Mouse (Mus musculus) intestine, embryonic 15.5 days (tissue): Measurements from ENCODE around the gene Myo7a. TPM values are rescaled to one million over a fixed set of nuclear protein-coding genes. Genes with fewer than 3 reads are reported as not detected.

Source experiments
- ATAC-seq: fragments of 200-750 bp; cut with Nextera tagmentation; 2 replicates; pipeline ENCODE4 v1.8.0; 2017; ENCODE audit warnings: moderate TSS enrichment, moderate library complexity
- H3K27ac ChIP-seq: fragments of 300-500 bp; sonication (generic); 2 replicates; pipeline ENCODE4 v1.5.1; 2015; ENCODE audit warnings: mild to moderate bottlenecking, inconsistent platforms
- H3K27me3 ChIP-seq: fragments of 300-500 bp; sonication (generic); replicated peaks from 2 replicates; pipeline ENCODE4 v1.6.1; 2015; ENCODE audit warnings: inconsistent platforms
- H3K36me3 ChIP-seq: fragments of 300-500 bp; sonication (generic); 2 replicates; pipeline ENCODE4 v1.6.1; 2015; ENCODE audit warnings: inconsistent platforms
- H3K4me1 ChIP-seq: fragments of 300-500 bp; sonication (generic); replicated peaks from 2 replicates; pipeline ENCODE4 v1.6.1; 2015; ENCODE audit warnings: inconsistent platforms
- H3K4me2 ChIP-seq: fragments of 300-500 bp; sonication (generic); replicated peaks from 2 replicates; pipeline ENCODE4 v1.6.1; 2015; ENCODE audit warnings: mild to moderate bottlenecking, inconsistent platforms
- H3K4me3 ChIP-seq: fragments of 300-500 bp; sonication (generic); replicated peaks from 2 replicates; pipeline ENCODE4 v1.5.1; 2015; ENCODE audit warnings: inconsistent platforms
- H3K9ac ChIP-seq: fragments of 300-500 bp; sonication (generic); 2 replicates; pipeline ENCODE4 v1.6.1; 2015; ENCODE audit warnings: inconsistent platforms
- H3K9me3 ChIP-seq: fragments of 300-500 bp; sonication (generic); 2 replicates; pipeline ENCODE4 v1.6.1; 2016; ENCODE audit warnings: inconsistent platforms
- WGBS: fragments of 180-500 bp; shearing (Covaris S2); methylation state at CpG from one replicate; pipeline ENCODE4 v1.1.7; 2015; 5-methylcytosine and 5-hydroxymethylcytosine counted together
- polyA plus RNA-seq: library from polyadenylated mRNA; unstranded; fragments of >200 nt; fragmentation: Nextera tagmentation; extraction: Ambion mirVana; gene quantifications from 2 replicates; pipeline ENCODE4 v1.2.1, GENCODE M21; 2015

Gene Myo7a
- 21.5 and 25.7 TPM in 2 replicates for polyA plus RNA-seq

DNA sequence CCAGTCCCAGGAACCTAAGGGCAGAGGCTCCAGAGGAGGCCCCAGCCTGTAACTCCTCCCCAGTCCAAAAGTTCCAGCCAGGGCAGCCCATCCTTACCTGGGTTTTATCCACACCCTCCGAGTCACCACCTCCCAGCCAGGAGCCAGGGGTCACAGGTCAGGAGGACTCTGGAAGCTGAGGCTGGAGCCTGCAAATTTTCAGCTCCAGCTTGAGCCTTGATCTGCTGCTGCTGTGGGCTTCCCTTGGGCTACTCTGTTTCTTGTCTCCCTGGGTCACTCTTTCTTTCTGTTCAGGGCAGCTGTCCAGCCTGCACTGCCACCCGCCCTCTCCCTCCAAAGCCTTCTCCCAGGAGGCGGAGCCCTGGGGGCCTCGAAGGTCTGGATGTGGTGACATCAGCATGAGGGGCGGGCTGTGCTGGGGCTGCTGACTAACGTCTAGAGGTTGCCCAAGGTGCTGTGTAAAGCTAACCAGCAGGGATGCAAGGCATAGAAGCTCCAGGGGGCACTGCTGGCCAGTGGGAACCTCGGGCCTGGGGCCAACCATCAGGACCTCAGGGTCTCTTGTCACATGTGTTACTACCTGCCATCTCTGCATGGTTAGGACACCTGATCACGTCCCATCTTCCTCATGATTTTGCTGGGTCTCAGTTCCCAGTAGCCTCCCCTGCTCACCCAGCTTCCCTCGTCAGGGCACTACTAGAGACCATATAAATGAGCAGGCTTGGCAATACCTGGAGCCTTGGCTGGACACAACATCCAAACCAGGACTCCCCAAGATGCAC lies at the start of gene Myo7a:
Gene Myo7a, minus strand, starts transcription at position 346 of the 782 bp plus-strand sequence.
- H3K27me3 ChIP-seq = no peaks in the 10 kb centered on the region
- H3K9ac ChIP-seq = 0 out of 2 replicates have a peak within 1 kb of the TSS, but pooled peaks have one; percentile 6

DNA sequence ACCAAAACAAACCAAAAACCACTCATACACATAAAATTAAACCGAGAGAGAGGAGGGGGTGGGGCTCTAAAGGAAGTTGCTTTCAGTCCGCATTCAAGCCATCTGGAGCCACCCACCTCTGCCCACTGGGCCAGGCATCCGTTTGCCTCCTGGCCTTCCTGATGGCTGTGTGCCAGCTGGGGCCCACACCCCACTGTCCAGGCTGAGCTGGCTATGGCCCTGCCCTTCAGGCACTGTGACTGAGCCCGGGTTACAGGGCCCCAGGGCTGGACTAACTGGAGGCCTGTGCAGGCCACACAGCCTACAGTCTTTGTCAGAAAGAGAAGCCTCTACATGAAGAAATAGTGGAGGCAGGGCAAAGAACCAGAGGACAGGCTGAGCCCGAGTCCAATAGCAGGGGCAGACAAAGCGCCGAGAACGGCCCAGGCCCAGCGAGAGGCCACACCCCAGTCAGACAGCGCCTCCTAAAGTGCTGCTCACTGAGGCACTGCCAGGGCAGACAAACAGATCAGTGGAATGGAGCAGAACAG lies 45.7 kb upstream of the Myo7a start:
- WGBS = 51% methylated on average over 10 of the region's 10 CpGs
- Histone ChIP-seq H3K4me1 (peaks cover 37% of the 10 kb centered on the region), H3K36me3 (no peaks in the 10 kb centered on the region), H3K9me3 (no peaks in the 10 kb centered on the region), H3K9ac (0 out of 2 replicates have a peak overlapping the region, but pooled peaks have one; percentile 6), H3K4me3 (no peak overlapping the region), H3K27me3 (no peaks in the 10 kb centered on the region), H3K4me2 (peak overlapping the region; percentile 38), H3K27ac (peak overlapping the region; percentile 79)
- peak; percentile 66 for ATAC-seq

More for the DNA sequence above, at the start of gene Myo7a:
- Histone ChIP-seq H3K4me1 (peaks cover 15% of the 10 kb centered on the region), H3K36me3 (no peaks in the 10 kb centered on the region), H3K27ac (peak within 1 kb of the TSS; percentile 33), H3K4me3 (peak within 1 kb of the TSS; percentile 16), H3K9me3 (no peaks in the 10 kb centered on the region), H3K4me2 (peak within 1 kb of the TSS; percentile 50)
- ATAC-seq = peak; percentile 85
- WGBS = 34% methylated on average over 9 of the region's 9 CpGs

DNA sequence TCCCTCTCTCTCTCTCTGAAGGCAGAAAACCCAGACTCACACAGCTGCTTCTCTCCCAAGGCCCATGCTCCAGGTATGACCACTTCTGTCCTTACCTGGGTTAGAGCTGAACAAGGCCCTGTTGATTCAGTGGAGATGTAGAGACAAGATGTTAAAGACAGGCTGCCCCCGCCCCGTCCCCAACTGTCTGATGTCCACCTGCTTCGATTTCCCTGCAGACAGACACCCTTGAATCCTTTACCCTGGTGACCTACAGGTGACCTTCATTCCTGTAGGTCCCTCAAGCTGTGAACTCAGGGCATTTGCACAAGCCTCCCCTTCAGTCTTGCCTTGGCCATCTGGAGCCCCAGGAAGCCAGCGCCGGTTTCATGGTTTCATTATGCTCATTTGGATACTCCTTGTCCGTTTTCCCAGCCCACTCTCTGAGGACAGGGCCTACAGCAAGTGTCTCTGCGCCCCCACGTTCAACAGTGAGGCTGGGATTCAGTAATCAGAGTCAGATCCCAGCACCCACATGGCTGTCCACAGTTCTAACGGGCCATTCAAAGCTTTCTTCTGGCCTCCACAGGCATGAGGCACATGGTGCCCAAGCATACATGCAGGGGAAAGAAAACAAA lies 45.2 kb upstream of the Myo7a start:
- Histone ChIP-seq H3K36me3 (no peaks in the 10 kb centered on the region), H3K27me3 (no peaks in the 10 kb centered on the region), H3K4me2 (peak overlapping the region; percentile 38), H3K9me3 (no peaks in the 10 kb centered on the region), H3K4me1 (peaks cover 42% of the 10 kb centered on the region), H3K27ac (peak overlapping the region; percentile 79), H3K4me3 (no peak overlapping the region), H3K9ac (no peak overlapping the region)
- WGBS = 77% methylated on average over 9 of the region's 9 CpGs
- no peak for ATAC-seq

DNA sequence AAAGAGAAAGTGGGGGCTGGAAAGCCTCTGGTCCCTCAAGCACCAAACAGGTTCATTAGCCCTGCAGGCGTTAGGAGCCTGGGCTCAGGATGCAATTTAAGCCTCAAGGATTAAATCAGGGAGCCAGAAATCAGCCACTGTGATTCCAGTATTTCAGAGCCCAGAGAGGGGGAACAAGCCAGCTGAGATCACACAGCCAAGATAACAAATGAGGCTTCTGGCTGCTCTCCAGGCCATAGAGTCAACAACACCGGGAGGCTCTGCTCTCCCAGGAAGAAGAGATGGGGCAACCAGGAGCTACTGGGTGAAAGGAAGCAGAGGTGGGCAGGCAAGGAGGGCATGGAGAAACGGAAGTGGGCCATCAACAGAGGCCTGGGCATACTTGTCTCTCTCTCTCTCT lies 44.4 kb upstream of the Myo7a start:
- ATAC-seq = no peak
- H3K4me1 ChIP-seq = peaks cover 50% of the 10 kb centered on the region
- no peak overlapping the region for H3K27ac ChIP-seq
- WGBS = 41% methylated on average over 3 of the region's 3 CpGs
- no peak overlapping the region for H3K4me3 ChIP-seq
- H3K36me3 ChIP-seq = no peaks in the 10 kb centered on the region
- no peak overlapping the region for H3K4me2 ChIP-seq
- H3K9ac ChIP-seq = no peak overlapping the region
- no peaks in the 10 kb centered on the region for H3K9me3 ChIP-seq
- no peaks in the 10 kb centered on the region for H3K27me3 ChIP-seq

DNA sequence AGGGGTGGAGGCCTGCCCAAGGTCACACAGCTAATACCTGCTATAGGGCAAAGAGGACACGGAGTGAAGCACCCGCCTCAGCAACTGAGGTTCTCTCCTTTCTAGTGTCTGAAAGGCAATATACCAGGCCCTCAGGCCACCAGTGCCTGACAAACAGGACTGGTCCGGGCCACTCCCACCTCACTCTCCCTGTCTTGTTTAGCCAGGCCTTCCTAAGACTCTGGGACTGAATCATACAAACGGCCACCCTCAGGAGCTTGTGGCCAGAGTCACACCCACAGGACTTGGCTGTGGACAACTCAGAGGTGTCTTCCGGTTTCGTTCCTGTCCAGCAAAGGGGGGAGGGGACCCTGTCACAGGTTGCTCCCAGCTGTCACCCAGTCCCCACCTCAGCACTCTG lies 42.9 kb upstream of the Myo7a start:
- H3K27ac ChIP-seq = no peak overlapping the region
- no peak overlapping the region for H3K9ac ChIP-seq

DNA sequence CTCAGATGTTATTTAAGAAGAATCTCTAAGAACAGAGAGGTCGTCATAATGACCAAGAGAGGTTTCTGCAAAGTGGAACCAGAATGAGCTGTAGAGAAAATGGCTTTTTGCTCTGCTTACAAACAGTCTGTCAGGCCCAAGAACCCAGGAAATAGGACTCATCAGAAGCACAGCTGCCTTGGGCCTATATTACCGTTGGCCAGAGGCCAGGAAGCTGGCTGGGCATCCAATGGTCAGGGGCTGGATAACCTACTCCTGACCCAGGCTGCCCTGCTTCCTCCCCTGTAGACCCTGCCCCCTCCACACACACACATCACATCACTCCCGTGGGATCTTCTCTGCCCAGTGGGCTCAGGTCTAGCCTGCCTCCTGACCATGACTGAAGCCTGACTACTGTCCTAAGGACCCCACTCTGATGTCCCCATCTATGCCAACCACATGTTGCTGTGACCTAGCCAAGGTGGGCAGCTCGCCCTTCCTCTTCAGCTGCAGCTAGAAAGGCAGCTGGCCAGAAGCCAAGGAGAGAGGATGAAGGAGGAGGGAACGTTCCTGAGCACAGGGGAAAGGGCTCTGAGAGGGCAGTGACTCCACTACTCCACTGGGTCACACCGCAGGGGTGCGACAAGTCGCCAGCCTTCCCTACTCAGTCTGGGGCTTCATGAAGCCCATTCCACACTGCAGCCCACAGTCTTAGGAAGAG lies 40.9 kb upstream of the Myo7a start:
- no peak for ATAC-seq
- H3K36me3 ChIP-seq = no peaks in the 10 kb centered on the region
- no peak overlapping the region for H3K4me3 ChIP-seq
- no peaks in the 10 kb centered on the region for H3K27me3 ChIP-seq
- H3K4me2 ChIP-seq = no peak overlapping the region
- H3K27ac ChIP-seq = peak overlapping the region; percentile 59; the same call in 1 of the 2 replicates
- H3K4me1 ChIP-seq = peaks cover 63% of the 10 kb centered on the region
- H3K9ac ChIP-seq = no peak overlapping the region
- WGBS = 41% methylated on average over 8 of the region's 8 CpGs
- no peaks in the 10 kb centered on the region for H3K9me3 ChIP-seq

More for the DNA sequence above, 42.9 kb upstream of the Myo7a start:
- Histone ChIP-seq H3K4me1 (peaks cover 58% of the 10 kb centered on the region), H3K4me2 (no peak overlapping the region), H3K4me3 (no peak overlapping the region), H3K9me3 (no peaks in the 10 kb centered on the region), H3K36me3 (no peaks in the 10 kb centered on the region), H3K27me3 (no peaks in the 10 kb centered on the region)
- peak; percentile 9; the same call in 1 of the 2 replicates for ATAC-seq
- WGBS = 51% methylated on average over 6 of the region's 6 CpGs

DNA sequence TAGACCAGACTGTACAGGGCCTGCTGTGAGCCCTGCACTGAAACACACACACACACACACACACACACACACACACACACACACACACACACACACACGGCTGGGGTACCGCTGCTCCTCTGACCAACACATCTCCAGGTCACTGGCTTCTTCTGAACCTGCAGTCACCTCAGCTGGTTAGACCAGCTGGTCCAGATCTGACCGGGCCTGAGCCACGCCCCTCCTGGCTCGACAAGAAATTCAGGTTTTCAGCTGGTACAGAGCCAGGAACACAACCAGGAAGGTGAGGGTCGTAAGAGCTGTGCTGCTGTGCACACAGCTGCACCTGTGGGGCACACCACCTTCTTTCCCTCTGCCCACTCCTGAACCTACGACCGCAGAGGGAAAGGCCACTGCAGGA lies 39.2 kb upstream of the Myo7a start:
- H3K9me3 ChIP-seq = no peaks in the 10 kb centered on the region
- H3K27ac ChIP-seq = 0 out of 2 replicates have a peak overlapping the region, but pooled peaks have one; percentile 10
- ATAC-seq = peak; percentile 74
- 22% methylated on average over 8 of the region's 8 CpGs for WGBS
- no peaks in the 10 kb centered on the region for H3K36me3 ChIP-seq
- H3K4me2 ChIP-seq = 0 out of 2 replicates have a peak overlapping the region, but pooled peaks have one; percentile 28
- no peak overlapping the region for H3K4me3 ChIP-seq
- H3K4me1 ChIP-seq = peaks cover 52% of the 10 kb centered on the region
- 0 out of 2 replicates have a peak overlapping the region, but pooled peaks have one; percentile 3 for H3K9ac ChIP-seq
- no peaks in the 10 kb centered on the region for H3K27me3 ChIP-seq

DNA sequence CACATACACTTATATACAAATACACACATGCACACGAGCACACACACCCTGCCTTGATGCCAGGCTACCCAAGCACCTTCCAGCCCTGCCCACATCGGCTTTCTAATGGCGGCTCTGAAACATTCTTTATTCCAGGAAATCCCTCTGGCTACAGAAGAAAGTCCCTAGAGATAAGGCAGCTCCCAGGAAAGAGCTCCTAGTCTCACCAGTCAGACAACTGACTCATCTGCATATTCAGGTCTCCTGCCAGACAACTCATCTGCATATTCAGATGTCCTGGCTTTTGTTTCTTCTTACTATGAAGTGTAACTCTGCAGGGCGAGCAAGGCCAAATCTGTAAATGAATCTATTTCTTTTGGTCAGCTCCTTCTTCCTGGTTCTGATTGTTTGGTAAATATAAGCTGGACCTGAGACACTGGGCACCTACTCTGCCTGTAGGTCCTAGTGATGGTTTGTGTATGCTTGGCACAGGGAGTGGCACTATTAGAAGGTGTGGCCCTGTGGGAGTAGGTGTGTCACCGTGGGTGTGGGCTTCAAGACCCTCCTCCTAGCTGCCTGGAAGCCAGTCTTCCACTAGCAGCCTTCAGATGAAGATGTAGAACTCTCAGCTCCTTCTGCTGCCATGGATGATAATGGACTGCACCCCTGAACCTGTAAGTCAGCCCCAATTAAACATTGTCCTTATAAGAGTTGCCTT lies 38.5 kb upstream of the Myo7a start:
- Histone ChIP-seq H3K9ac (no peak overlapping the region), H3K27me3 (no peaks in the 10 kb centered on the region), H3K4me3 (no peak overlapping the region), H3K9me3 (no peaks in the 10 kb centered on the region), H3K4me1 (peaks cover 47% of the 10 kb centered on the region), H3K4me2 (no peak overlapping the region; the same call in 1 of the 2 replicates), H3K27ac (0 out of 2 replicates have a peak overlapping the region, but pooled peaks have one; percentile 22), H3K36me3 (no peaks in the 10 kb centered on the region)
- no peak for ATAC-seq
- 47% methylated on average over 5 of the region's 5 CpGs for WGBS

DNA sequence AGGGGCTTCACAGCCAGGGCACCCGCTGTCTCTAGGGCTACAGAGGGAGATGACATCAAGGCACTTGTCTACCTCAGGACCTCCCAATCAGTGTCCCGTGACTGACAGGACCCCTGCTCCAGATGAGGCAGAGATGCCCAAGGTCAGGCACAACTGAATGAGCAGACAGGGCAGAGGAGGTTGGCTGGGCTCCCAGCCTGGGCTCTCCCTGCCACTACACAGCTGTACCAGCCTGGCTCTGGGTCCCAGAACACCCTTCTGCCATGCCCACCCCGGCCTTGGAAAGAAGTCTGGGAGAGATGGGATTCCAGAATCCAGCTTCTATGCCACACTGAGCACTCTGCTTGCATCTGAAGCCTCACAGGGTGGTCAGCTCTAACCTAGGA lies 36.9 kb upstream of the Myo7a start:
- H3K4me2 ChIP-seq = no peak overlapping the region
- peaks cover 38% of the 10 kb centered on the region for H3K4me1 ChIP-seq
- no peak for ATAC-seq
- H3K9ac ChIP-seq = no peak overlapping the region
- no peaks in the 10 kb centered on the region for H3K9me3 ChIP-seq
- 66% methylated on average over 3 of the region's 3 CpGs for WGBS
- no peak overlapping the region for H3K4me3 ChIP-seq
- H3K36me3 ChIP-seq = no peaks in the 10 kb centered on the region
- H3K27me3 ChIP-seq = no peaks in the 10 kb centered on the region
- H3K27ac ChIP-seq = no peak overlapping the region

DNA sequence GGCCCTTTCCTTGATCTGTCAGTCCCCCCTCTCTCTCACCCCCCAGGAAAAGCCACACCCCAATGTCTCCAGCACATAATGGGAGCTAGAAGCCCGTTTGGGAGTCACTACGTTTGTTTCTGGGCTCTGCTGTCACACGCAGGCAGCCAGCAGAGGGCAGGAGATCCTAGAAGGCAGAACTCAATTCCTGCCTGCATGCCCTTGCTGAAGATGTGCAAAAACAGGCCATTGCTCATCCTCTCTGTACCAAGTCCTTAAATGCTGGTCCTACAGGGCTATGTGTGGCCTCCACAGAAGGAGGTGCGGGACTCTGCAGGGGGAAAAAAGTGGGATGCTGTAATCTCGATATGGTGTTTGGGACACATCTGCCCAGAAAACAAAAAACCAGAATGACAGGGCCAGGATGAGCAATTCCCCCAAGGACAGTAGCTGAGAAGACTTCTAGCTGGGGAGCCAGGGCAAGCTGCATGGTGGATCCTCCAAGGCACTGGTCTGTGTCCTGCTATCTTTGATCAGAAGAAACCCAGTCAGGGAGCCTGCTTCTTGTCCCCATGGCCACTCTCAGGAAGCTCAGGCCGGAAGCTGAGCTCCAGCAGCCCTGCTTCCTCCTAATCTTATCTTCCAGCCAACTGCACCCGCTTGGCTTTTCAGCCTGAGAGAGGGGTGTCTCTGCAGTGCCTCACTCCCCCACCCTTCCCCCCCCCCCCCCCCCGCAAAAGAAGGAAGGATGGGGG lies 36.4 kb upstream of the Myo7a start:
- 25% methylated on average over 7 of the region's 8 CpGs for WGBS
- peaks cover 37% of the 10 kb centered on the region for H3K4me1 ChIP-seq
- no peaks in the 10 kb centered on the region for H3K9me3 ChIP-seq
- H3K4me2 ChIP-seq = no peak overlapping the region
- no peak overlapping the region for H3K4me3 ChIP-seq
- ATAC-seq = no peak
- no peaks in the 10 kb centered on the region for H3K27me3 ChIP-seq
- H3K27ac ChIP-seq = no peak overlapping the region
- H3K9ac ChIP-seq = no peak overlapping the region
- H3K36me3 ChIP-seq = no peaks in the 10 kb centered on the region

DNA sequence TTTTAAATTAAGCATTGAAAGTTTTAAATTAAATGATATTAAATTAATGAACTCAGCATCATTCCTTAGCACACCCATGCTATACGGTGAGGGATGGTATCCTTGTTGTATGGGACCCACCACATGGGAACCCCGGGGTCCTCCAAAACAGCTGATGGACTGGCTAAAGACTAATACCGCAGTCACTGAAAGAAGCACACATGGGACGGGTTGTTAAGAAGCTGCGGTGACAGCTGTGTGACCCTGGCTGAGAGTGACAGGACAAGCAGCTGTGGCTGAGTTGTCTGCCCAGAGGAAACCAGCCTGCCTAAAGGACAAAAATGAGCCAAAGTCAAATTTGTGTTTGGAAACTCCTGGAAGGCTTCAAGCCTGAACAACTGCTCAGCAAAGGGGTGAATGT lies 34.6 kb upstream of the Myo7a start:
- Histone ChIP-seq H3K4me1 (peaks cover 20% of the 10 kb centered on the region), H3K36me3 (no peaks in the 10 kb centered on the region), H3K27ac (no peak overlapping the region), H3K4me2 (no peak overlapping the region), H3K9ac (no peak overlapping the region), H3K9me3 (no peaks in the 10 kb centered on the region), H3K27me3 (no peaks in the 10 kb centered on the region), H3K4me3 (no peak overlapping the region)
- no peak for ATAC-seq
- WGBS = 89% methylated on average over 5 of the region's 5 CpGs
